Mouse (Mus musculus) intestine, postnatal 0 days (tissue): ENCODE measurements around the gene Slc1a3. TPM values are rescaled to one million over a fixed set of nuclear protein-coding genes. Genes with fewer than 3 reads are reported as not detected.
A peak's percentile ranks its signal among the peaks of the same experiment; 100 is the strongest.

Source experiments
- ATAC-seq: fragments of 200-750 bp; cut with Nextera tagmentation; 2 replicates; pipeline ENCODE4 v1.8.0; 2017; ENCODE audit warnings: mild to moderate bottlenecking, moderate TSS enrichment, moderate library complexity
- H3K27ac ChIP-seq: fragments of 300-500 bp; sonication (generic); 2 replicates; pipeline ENCODE4 v1.5.1; 2014; ENCODE audit warnings: mild to moderate bottlenecking, low read depth, low read length, moderate library complexity
- H3K27me3 ChIP-seq: fragments of 300-500 bp; sonication (generic); replicated peaks from 2 replicates; pipeline ENCODE4 v1.6.1; 2014; ENCODE audit warnings: low read length, mixed read lengths; ENCODE audit not compliant: control insufficient read depth, insufficient read depth
- H3K36me3 ChIP-seq: fragments of 300-500 bp; sonication (generic); 2 replicates; pipeline ENCODE4 v1.6.1; 2014; ENCODE audit warnings: mild to moderate bottlenecking, moderate library complexity; ENCODE audit not compliant: control insufficient read depth, insufficient read depth
- H3K4me1 ChIP-seq: fragments of 300-500 bp; sonication (generic); replicated peaks from 2 replicates; pipeline ENCODE4 v1.6.1; 2014; ENCODE audit warnings: antibody characterized with exemption, low read length, mixed read lengths; ENCODE audit not compliant: control insufficient read depth, insufficient read depth
- H3K4me2 ChIP-seq: fragments of 300-500 bp; sonication (generic); replicated peaks from 2 replicates; pipeline ENCODE4 v1.6.1; 2014; ENCODE audit warnings: low read depth, mild to moderate bottlenecking, moderate library complexity
- H3K4me3 ChIP-seq: fragments of 300-500 bp; sonication (generic); 2 replicates; pipeline ENCODE4 v1.5.1; 2014; ENCODE audit warnings: low read depth, low read length
- H3K9ac ChIP-seq: fragments of 300-500 bp; sonication (generic); 2 replicates; pipeline ENCODE4 v1.6.1; 2014; ENCODE audit warnings: mild to moderate bottlenecking, low read depth, low read length
- H3K9me3 ChIP-seq: fragments of 300-500 bp; sonication (generic); 2 replicates; pipeline ENCODE4 v1.6.1; 2016; ENCODE audit warnings: mixed run types; ENCODE audit not compliant: control insufficient read depth
- CTCF ChIP-seq: sonication (generic); IDR thresholded peaks from 2 replicates; pipeline ENCODE4 v1.5.1; 2016; ENCODE audit warnings: low read depth, mild to moderate bottlenecking, control low read depth, antibody characterized with exemption, moderate library complexity
- WGBS: fragments of 180-500 bp; shearing (Covaris S2); extraction: QIAGEN DNeasy Blood & Tissue Kit; methylation state at CpG from one replicate; pipeline ENCODE4 v1.1.7; 2014; 5-methylcytosine and 5-hydroxymethylcytosine counted together
- polyA plus RNA-seq: library from polyadenylated mRNA; unstranded; fragments of >200 nt; fragmentation: Nextera tagmentation; extraction: Ambion mirVana; gene quantifications from 2 replicates; pipeline ENCODE4 v1.2.1, GENCODE M21; 2015

Slc1a3 gene
- polyA plus RNA-seq, 1 experiment from 2014 or later = 0.53 TPM

GRCm38 (mm10) chr15:8721746-8722145 lies 11.2 kb upstream of the Slc1a3 start:
- Histone ChIP-seq H3K27me3 (no peaks in the 10 kb centered on the region), H3K4me1 (no peaks in the 10 kb centered on the region), H3K36me3 (no peaks in the 10 kb centered on the region), H3K27ac (no peak overlapping the region), H3K4me3 (no peak overlapping the region), H3K9me3 (no peaks in the 10 kb centered on the region), H3K9ac (no peak overlapping the region), H3K4me2 (no peak overlapping the region)
- ATAC-seq = no peak
- TF ChIP-seq CTCF = no peak
- WGBS = 97% methylated on average over 3 of the region's 3 CpGs

DNA sequence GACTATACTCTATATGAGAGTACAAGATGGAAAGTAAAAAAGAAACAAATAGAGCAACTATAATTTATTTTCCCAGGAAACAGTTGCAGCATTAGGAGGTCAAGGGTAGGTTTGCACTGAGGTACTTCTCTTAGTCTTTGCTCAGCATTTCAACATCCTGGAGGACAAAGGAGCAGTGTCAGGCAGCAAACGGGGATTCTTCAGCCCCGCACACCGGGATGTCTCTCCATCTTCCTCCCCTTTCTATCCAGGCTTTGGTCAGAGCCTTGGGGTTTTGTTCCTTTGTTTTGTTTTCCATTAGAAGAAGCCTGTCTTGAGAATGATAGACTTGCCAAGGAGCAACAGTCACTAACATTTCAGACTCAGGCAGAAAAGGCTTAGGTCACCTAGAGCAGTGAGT lies 10.4 kb upstream of the Slc1a3 start:
- Histone ChIP-seq H3K9ac (no peak overlapping the region), H3K27ac (no peak overlapping the region), H3K9me3 (no peaks in the 10 kb centered on the region), H3K4me3 (no peak overlapping the region), H3K4me1 (no peaks in the 10 kb centered on the region), H3K4me2 (no peak overlapping the region), H3K27me3 (no peaks in the 10 kb centered on the region), H3K36me3 (no peaks in the 10 kb centered on the region)
- no peak for TF ChIP-seq CTCF
- WGBS = 71% methylated on average over 3 of the region's 3 CpGs
- no peak for ATAC-seq

DNA sequence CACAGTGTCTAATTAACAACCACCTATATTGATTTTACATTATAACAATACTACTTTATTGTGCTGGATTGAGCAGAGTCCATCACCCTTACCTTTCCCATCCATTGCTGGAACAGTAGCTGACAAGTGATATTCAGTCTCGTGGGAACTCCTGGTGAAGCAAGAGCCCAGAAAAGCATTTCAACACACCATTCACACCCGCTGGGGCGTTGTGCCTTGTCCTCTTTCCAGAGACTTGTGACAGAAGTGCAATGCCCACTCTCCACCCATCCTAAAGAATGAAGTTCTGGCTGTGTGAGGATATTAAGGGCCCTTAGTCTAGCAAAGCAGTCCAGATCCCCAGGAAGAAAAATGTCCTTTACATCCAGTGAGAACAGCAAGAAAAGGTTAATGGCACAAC lies 7.9 kb upstream of the Slc1a3 start:
- Histone ChIP-seq H3K4me3 (no peak overlapping the region), H3K4me1 (no peaks in the 10 kb centered on the region), H3K4me2 (no peak overlapping the region), H3K9ac (no peak overlapping the region), H3K27ac (no peak overlapping the region), H3K36me3 (no peaks in the 10 kb centered on the region), H3K9me3 (no peaks in the 10 kb centered on the region), H3K27me3 (no peaks in the 10 kb centered on the region)
- WGBS = 78% methylated on average over 3 of the region's 3 CpGs
- ATAC-seq = no peak
- TF ChIP-seq CTCF = no peak

DNA sequence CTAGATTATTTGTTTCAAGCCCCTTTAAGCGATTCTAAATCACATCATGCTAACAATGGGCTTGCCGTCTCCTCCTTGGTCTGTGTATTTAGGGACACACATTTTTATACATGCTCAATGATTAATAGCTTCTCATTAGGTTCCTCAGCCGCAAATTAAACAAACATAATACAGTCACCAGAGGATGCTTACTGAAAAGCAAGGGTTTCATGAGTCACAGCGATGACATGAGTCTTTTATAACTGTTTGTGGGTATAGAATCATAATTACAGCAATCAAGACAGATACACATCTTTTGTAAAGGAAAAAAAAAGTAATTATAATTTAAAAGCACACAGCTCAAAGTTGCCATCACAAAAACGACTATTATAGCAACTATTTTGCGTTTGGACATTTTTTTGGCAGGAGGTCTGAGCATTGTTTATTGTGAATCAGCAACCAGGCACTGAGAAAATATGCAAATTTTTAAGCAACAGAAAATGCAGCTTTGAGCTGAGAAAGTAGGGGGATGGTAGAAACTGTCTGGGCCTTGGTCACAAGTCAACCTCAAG lies 6.5 kb upstream of the Slc1a3 start:
- H3K9ac ChIP-seq = no peak overlapping the region
- 41% methylated on average over 6 of the region's 6 CpGs for WGBS
- no peaks in the 10 kb centered on the region for H3K9me3 ChIP-seq
- H3K27ac ChIP-seq = no peak overlapping the region
- no peak overlapping the region for H3K4me3 ChIP-seq
- ATAC-seq = no peak
- H3K27me3 ChIP-seq = no peaks in the 10 kb centered on the region
- no peaks in the 10 kb centered on the region for H3K4me1 ChIP-seq
- no peaks in the 10 kb centered on the region for H3K36me3 ChIP-seq
- H3K4me2 ChIP-seq = no peak overlapping the region
- TF ChIP-seq CTCF = no peak

GRCm38 (mm10) chr15:8716330-8716964 lies 5.9 kb upstream of the Slc1a3 start:
- 21% methylated on average over 12 of the region's 12 CpGs for WGBS
- Histone ChIP-seq H3K9ac (no peak overlapping the region), H3K9me3 (no peaks in the 10 kb centered on the region), H3K4me3 (no peak overlapping the region), H3K36me3 (no peaks in the 10 kb centered on the region), H3K4me1 (no peaks in the 10 kb centered on the region), H3K27me3 (no peaks in the 10 kb centered on the region), H3K4me2 (0 out of 2 replicates have a peak overlapping the region, but pooled peaks have one; percentile 24), H3K27ac (no peak overlapping the region)
- no peak for TF ChIP-seq CTCF
- ATAC-seq = no peak

DNA sequence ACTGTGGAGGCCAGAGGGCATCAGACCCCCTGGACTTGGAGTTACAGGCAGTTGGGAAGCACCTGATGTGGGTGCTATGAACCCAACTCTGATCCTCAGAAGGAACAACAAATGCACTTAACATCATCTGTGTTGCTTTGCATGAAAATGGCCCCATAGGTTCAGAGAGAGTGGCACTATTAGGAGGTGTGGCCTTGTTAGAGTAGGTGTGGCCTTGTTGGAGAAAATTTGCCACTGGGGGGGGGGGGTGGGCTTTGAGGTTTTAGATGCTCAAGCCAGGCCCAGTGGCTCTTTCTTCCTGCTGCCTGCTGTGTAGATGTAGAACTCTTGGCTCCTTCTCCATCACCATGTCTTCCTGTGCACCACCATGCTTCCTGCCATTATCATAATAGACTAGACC lies 5.1 kb upstream of the Slc1a3 start:
- no peak for TF ChIP-seq CTCF
- Histone ChIP-seq H3K9me3 (no peaks in the 10 kb centered on the region), H3K4me2 (no peak overlapping the region), H3K27ac (no peak overlapping the region), H3K4me1 (no peaks in the 10 kb centered on the region), H3K9ac (no peak overlapping the region), H3K27me3 (no peaks in the 10 kb centered on the region), H3K4me3 (no peak overlapping the region), H3K36me3 (no peaks in the 10 kb centered on the region)
- ATAC-seq = no peak
